Mouse (Mus musculus) spleen, adult 2 months (tissue): Measurements from ENCODE around the gene Ajuba. TPM values are rescaled to one million over a fixed set of nuclear protein-coding genes. Genes with fewer than 3 reads are reported as not detected.
A peak's percentile ranks its signal among the peaks of the same experiment; 100 is the strongest.
"Not testable (repeated sequence)": the region's sequence is repeated elsewhere in the genome, so short reads cannot be mapped to it uniquely, and the experiment has no call there.

Experiments used
- DNase-seq, 2 experiments: peaks; one replicate each; pipeline versions ENCODE4 v3.0.0 to v3.0.0-alpha.2; 2012 to 2021; ENCODE audit warnings: low spot score in 2 of 2, low read depth in 1 of 2
- H3K27ac ChIP-seq: fragments of 200-500 bp; 2 replicates; pipeline ENCODE4 v1.5.1; 2012; ENCODE audit warnings: low read length, inconsistent platforms; ENCODE audit not compliant: insufficient read depth
- H3K27me3 ChIP-seq: fragments of 200-500 bp; 2 replicates; pipeline ENCODE4 v1.6.1; 2012; ENCODE audit warnings: mild to moderate bottlenecking, moderate library complexity, low read length, inconsistent platforms; ENCODE audit not compliant: control insufficient read depth, insufficient read depth
- H3K36me3 ChIP-seq: fragments of 200-500 bp; 2 replicates; pipeline ENCODE4 v1.6.1; 2012; ENCODE audit warnings: mild to moderate bottlenecking, low read length, inconsistent platforms; ENCODE audit not compliant: control insufficient read depth, insufficient read depth
- H3K4me1 ChIP-seq: fragments of 200-500 bp; 2 replicates; pipeline ENCODE4 v1.6.1; 2011; ENCODE audit warnings: inconsistent platforms; ENCODE audit not compliant: control insufficient read depth, insufficient read depth, insufficient read length
- H3K4me3 ChIP-seq: fragments of 200-500 bp; 2 replicates; pipeline ENCODE4 v1.5.1; 2011; ENCODE audit warnings: mild to moderate bottlenecking, inconsistent platforms; ENCODE audit not compliant: insufficient read depth, insufficient read length; ENCODE audit errors: extremely low read depth
- CTCF ChIP-seq: fragments of 200-500 bp; IDR thresholded peaks from 2 replicates; pipeline ENCODE4 v1.5.1; 2011; ENCODE audit warnings: mild to moderate bottlenecking, inconsistent platforms; ENCODE audit not compliant: insufficient read depth, insufficient read length, insufficient replicate concordance; ENCODE audit errors: extremely low read depth
- POLR2A ChIP-seq: fragments of 200-500 bp; IDR thresholded peaks from 2 replicates; pipeline ENCODE4 v1.6.1; 2011; ENCODE audit warnings: low read depth, low read length, inconsistent platforms
- WGBS: fragments of 180-500 bp; shearing (Covaris S2); methylation state at CpG from one replicate; pipeline ENCODE4 v1.1.7; 2018; 5-methylcytosine and 5-hydroxymethylcytosine counted together
- polyA plus RNA-seq: library from polyadenylated mRNA; depleted of rRNA; stranded (reverse); fragments of >200 nt; gene quantifications from 2 replicates; pipeline ENCODE4 v1.2.3, GENCODE M21; 2012

Gene Ajuba
- polyA plus RNA-seq, 1 experiment, result 3.0 TPM

- Histone ChIP-seq H3K27ac (no peak overlapping the region), H3K27me3 (no peaks in the 10 kb centered on the region), H3K4me1 (no peaks in the 10 kb centered on the region), H3K4me3 (no peak overlapping the region), H3K36me3 (peaks cover 10% of the 10 kb centered on the region)
- no peak for DNase-seq
- WGBS, result 93% methylated on average over 16 of the region's 16 CpGs
- TF ChIP-seq POLR2A (no peak), CTCF (no peak)
Observed at GRCm38 (mm10) chr14:54616226-54616825, 39.0 kb upstream of the Ajuba start.

GRCm38 (mm10) chr14:54614130-54614529, 36.8 kb upstream of the Ajuba start:
- DNase-seq, H3K27me3 ChIP-seq, H3K4me1 ChIP-seq, H3K27ac ChIP-seq, H3K4me3 ChIP-seq: not testable (repeated sequence)
- 97% methylated on average over 16 of the region's 16 CpGs for WGBS
- peaks cover 10% of the 10 kb centered on the region for H3K36me3 ChIP-seq

- 86% methylated on average over 6 of the region's 6 CpGs for WGBS
- no peak for DNase-seq
- Histone ChIP-seq H3K27me3 (no peaks in the 10 kb centered on the region), H3K36me3 (peaks cover 10% of the 10 kb centered on the region), H3K4me1 (peaks cover 3% of the 10 kb centered on the region; the same call in 1 of the 2 replicates), H3K27ac (no peak overlapping the region), H3K4me3 (no peak overlapping the region)
- TF ChIP-seq POLR2A, result no peak
- TF ChIP-seq CTCF, result no peak
Observed at GRCm38 (mm10) chr14:54610648-54611047, 33.3 kb upstream of the Ajuba start.

DNA sequence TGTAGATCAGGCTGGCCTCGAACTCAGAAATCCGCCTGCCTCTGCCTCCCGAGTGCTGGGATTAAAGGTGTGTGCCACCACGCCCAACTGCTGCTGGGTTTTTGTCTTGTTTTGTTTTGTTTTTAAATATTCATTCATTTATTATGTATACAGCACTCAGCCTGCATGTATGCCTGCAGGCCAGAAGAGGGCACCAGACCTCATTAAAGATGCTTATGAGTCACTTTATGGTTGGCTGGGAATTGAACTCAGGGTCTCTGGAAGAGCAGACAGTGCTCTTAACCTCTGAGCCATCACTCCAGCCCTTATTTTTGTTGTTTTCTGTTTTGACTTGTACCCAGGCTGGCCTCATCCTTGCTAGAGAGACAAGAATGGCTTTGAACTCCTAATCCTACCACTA, 32.6 kb upstream of the Ajuba start:
- peak in 1 of 2 experiments; percentile 34 for DNase-seq
- Histone ChIP-seq H3K4me1 (peaks cover 5% of the 10 kb centered on the region; the same call in 1 of the 2 replicates), H3K27ac (no peak overlapping the region), H3K4me3 (no peak overlapping the region), H3K27me3 (no peaks in the 10 kb centered on the region), H3K36me3 (peaks cover 10% of the 10 kb centered on the region)
- 81% methylated on average over 4 of the region's 4 CpGs for WGBS
- no peak for TF ChIP-seq POLR2A
- TF ChIP-seq CTCF, result peak; percentile 15; the same call in 1 of the 2 replicates

DNA sequence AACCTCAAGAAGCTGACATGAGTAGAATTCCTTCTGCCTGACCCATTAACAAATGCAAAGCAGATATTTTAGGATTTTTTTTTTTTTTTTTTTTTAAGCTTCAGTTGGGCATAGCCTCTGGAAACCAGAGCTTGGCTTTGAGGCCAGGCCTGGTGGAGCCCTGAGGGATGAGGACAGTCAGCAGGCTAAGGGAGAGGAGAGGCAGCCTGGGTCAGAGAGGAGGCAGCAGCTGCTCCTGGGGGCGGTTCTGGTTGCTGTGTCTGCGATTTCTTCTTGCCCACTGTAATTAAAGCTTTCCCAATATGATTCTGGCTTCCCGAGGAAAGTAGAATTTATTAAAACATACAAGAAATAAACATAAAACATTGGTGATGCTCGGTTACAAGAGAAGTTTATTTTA, 31.9 kb upstream of the Ajuba start:
- WGBS, result 82% methylated on average over 4 of the region's 4 CpGs

DNA sequence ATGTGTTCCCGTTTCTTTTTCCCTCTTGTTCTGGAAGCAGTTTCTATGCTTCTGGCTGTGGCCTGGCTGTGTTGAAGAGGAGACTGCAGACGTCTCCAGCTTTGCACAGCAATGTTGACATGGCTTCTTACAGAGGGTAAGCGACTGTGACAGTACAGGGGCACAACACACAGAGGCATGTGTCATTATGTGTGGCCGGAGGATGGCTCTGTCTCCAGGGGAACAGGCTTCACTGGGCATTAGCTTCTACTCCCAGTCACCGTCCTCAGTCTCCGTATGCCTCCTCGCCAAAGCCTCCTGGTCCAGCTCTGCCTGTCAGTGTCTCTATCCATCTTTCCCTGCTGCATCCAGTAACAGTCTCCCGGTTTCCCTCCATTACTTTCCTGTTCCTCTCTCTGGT, 29.9 kb upstream of the Ajuba start:
- Histone ChIP-seq H3K27me3 (no peaks in the 10 kb centered on the region), H3K4me1 (peaks cover 8% of the 10 kb centered on the region; the same call in 1 of the 2 replicates), H3K36me3 (peaks cover 2% of the 10 kb centered on the region), H3K4me3 (no peak overlapping the region), H3K27ac (no peak overlapping the region)
- WGBS, result 85% methylated on average over 8 of the region's 8 CpGs
- DNase-seq, result no peak
- TF ChIP-seq CTCF (no peak), POLR2A (no peak)

More for the DNA sequence above, 31.9 kb upstream of the Ajuba start:
- Histone ChIP-seq H3K27ac (no peak overlapping the region), H3K27me3 (no peaks in the 10 kb centered on the region), H3K4me1 (peaks cover 5% of the 10 kb centered on the region; the same call in 1 of the 2 replicates), H3K4me3 (no peak overlapping the region), H3K36me3 (peaks cover 10% of the 10 kb centered on the region)
- no peak for DNase-seq
- TF ChIP-seq CTCF, result no peak
- no peak for TF ChIP-seq POLR2A

DNA sequence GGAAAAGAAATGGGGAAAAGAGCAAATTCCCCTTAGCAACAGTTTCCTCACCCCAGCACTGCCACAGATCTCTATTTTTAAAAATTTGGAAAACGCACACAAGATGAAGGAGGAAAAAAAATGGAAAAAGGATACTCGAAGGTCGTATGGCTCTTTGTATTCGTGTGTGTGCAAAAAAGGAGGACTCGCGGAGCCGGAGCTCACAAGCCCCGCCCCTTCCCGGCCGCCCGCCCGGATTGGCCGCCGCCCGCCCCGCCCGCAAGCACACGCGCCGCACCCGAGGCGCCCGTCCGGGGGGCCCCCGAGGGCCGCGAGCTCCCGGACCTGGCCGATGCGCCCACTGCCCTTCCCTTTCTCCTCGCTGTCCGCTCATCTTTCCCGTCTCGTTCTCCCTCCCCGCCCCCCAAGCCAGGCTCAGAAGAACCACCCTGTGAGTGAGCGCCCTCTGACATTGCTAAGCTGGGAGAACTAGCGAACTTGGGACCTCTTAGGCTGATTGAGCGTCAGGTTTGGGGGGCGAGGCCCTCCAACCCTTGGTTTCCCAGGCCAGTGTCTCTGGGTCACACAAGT, 28.5 kb upstream of the Ajuba start, which contains the start of gene 4931414P19Rik:
Gene 4931414P19Rik, minus strand, starts transcription at position 242 of the 570 bp plus-strand sequence.
- H3K4me3 ChIP-seq, result peak within 1 kb of the TSS; percentile 87
- WGBS, result 1% methylated on average over 37 of the region's 39 CpGs
- H3K4me1 ChIP-seq, result peaks cover 8% of the 10 kb centered on the region; the same call in 1 of the 2 replicates
- no peaks in the 10 kb centered on the region for H3K36me3 ChIP-seq
- peak within 1 kb of the TSS; percentile 68 for H3K27ac ChIP-seq
- peak in 1 of 2 experiments; percentile 79 for DNase-seq
- peak; percentile 10 for TF ChIP-seq POLR2A
- no peak for TF ChIP-seq CTCF
- no peaks in the 10 kb centered on the region for H3K27me3 ChIP-seq
